Mouse (Mus musculus): ENCODE results near the gene Morn5.

Gene Morn5

GRCm38 (mm10) chr2:36104956-36105741 is 55.9 kb downstream of the Morn5 start, which contains the start of gene Lhx6:
Lhx6 (minus strand) TSS chr2:36105408.
- DNase-seq: peak; percentile 96

GRCm38 (mm10) chr2:36108615-36109014 is 59.4 kb downstream of the Morn5 start:
- DNase-seq: no peak

GRCm38 (mm10) chr2:36112632-36113031 is 63.4 kb downstream of the Morn5 start:
- no peak for DNase-seq

- DNase-seq: peak; percentile 66
These were observed 77.7 kb downstream of the Morn5 start for GRCm38 (mm10) chr2:36126795-36127429.

- peak; percentile 96 for DNase-seq
These were observed 78.7 kb downstream of the Morn5 start for GRCm38 (mm10) chr2:36127973-36128372.

GRCm38 (mm10) chr2:36129051-36129450 is 79.8 kb downstream of the Morn5 start:
- peak; percentile 68 for DNase-seq
